Mouse (Mus musculus) right cerebral cortex, postnatal 4 days (tissue): ENCODE results near the gene Hs2st1.

Experiments
- DNase-seq: peaks from one replicate; pipeline ENCODE4 v3.0.0-alpha.2; 2022

The Hs2st1 gene

GRCm38 (mm10) chr3:144496762-144497161, 73.2 kb downstream of the Hs2st1 start:
- DNase-seq = no peak

GRCm38 (mm10) chr3:144494838-144495237, 75.1 kb downstream of the Hs2st1 start:
- DNase-seq = no peak

- DNase-seq = no peak
These were observed 81.2 kb downstream of the Hs2st1 start for GRCm38 (mm10) chr3:144488787-144489186.

- DNase-seq = no peak
These were observed 89.4 kb downstream of the Hs2st1 start for GRCm38 (mm10) chr3:144480595-144480994.

- DNase-seq = no peak
These were observed 91.6 kb downstream of the Hs2st1 start for GRCm38 (mm10) chr3:144478427-144478794.

- DNase-seq = no peak
These were observed 92.1 kb downstream of the Hs2st1 start for GRCm38 (mm10) chr3:144477707-144478426.

GRCm38 (mm10) chr3:144475891-144476290, 94.1 kb downstream of the Hs2st1 start:
- DNase-seq = no peak

- DNase-seq = no peak
These were observed 95.3 kb downstream of the Hs2st1 start for GRCm38 (mm10) chr3:144474726-144475125.

GRCm38 (mm10) chr3:144471954-144472353, 98.0 kb downstream of the Hs2st1 start:
- no peak for DNase-seq

GRCm38 (mm10) chr3:144470901-144471300, 99.1 kb downstream of the Hs2st1 start:
- DNase-seq = no peak

- DNase-seq = no peak
These were observed 102.5 kb downstream of the Hs2st1 start for GRCm38 (mm10) chr3:144467521-144467920.

GRCm38 (mm10) chr3:144466108-144466678, 103.8 kb downstream of the Hs2st1 start:
- no peak for DNase-seq

GRCm38 (mm10) chr3:144462679-144463078, 107.3 kb downstream of the Hs2st1 start:
- DNase-seq = no peak

- no peak for DNase-seq
These were observed 109.7 kb downstream of the Hs2st1 start for GRCm38 (mm10) chr3:144460183-144460788.

- no peak for DNase-seq
These were observed 110.7 kb downstream of the Hs2st1 start for GRCm38 (mm10) chr3:144459285-144459697.

GRCm38 (mm10) chr3:144453701-144454430, 116.1 kb downstream of the Hs2st1 start:
- DNase-seq = no peak

GRCm38 (mm10) chr3:144448977-144449376, 121.0 kb downstream of the Hs2st1 start:
- DNase-seq = no peak

- DNase-seq = no peak
These were observed 122.1 kb downstream of the Hs2st1 start for GRCm38 (mm10) chr3:144447917-144448316.

- no peak for DNase-seq
These were observed 123.8 kb downstream of the Hs2st1 start for GRCm38 (mm10) chr3:144446081-144446634.

GRCm38 (mm10) chr3:144437871-144438398, 132.0 kb downstream of the Hs2st1 start:
- DNase-seq = no peak

- DNase-seq = no peak
These were observed 133.9 kb downstream of the Hs2st1 start for GRCm38 (mm10) chr3:144436076-144436475.

- DNase-seq = no peak
These were observed 134.7 kb downstream of the Hs2st1 start for GRCm38 (mm10) chr3:144435281-144435680.

GRCm38 (mm10) chr3:144434276-144434675, 135.7 kb downstream of the Hs2st1 start:
- DNase-seq = no peak
